21 mouse cellular contexts compared by ENCODE assay signal in the genomic region with DNA sequence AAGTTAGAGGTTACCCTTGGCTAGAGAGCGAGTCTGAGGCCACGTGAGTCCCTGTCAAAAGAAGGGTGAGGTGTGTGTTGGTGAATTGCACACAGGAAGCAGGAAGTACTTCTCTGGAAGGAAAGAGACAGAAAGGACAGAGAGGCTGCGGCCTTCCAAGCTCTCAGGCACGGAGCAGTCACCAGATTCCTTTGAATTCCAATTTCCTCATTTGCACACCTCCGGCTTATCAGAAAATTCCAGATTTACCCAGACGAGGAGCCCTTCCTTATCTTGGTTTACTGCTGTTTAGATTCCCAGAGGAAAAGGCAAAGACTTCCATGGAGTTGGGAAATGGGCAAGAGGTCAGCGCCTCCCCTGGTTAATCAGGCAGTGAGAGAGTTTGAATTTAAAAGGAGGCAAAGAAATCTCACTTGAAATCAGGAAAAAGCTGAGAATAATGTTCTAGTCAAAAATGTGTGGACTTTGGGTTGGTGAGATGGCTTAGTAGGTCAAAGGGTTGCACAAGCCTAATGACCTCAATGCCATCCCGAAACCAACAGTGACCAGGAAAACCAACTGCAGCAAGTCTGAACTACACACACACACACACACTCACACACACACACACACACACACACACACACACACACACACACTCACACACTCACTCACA. TPM values are rescaled to one million over a fixed set of nuclear protein-coding genes. Genes with fewer than 3 reads are reported as not detected.
DNase-seq lines count a peak whose midpoint lies in the region; ATAC-seq lines count a peak whose summit lies in the region.
"Had no signal": no experiment of that assay in that cellular context is flagged by ENCODE, and none has a peak within 500 bp of the region (broad histone marks: within the 10 kb centered on the region; RNA-seq: fewer than 3 reads in every experiment).

No protein-coding gene starts in this region.

- no peak overlapping the region for H3K9ac ChIP-seq in kidney, embryonic 16.5 days (replicated peaks; ENCODE audit: low read length)
- no peak overlapping the region for H3K9ac ChIP-seq in liver, embryonic 13.5 days
- H3K9ac ChIP-seq: forebrain, embryonic 13.5 days; hindbrain, embryonic 14.5 days; kidney, embryonic 15.5 days; limb, embryonic 13.5 days; midbrain, embryonic 15.5 days had no signal

- WGBS in kidney, embryonic 16.5 days, result 55% methylated on average over 8 of the region's 8 CpGs
- WGBS in liver, embryonic 13.5 days (ENCODE audit: insufficient replicate concordance), result 39% methylated on average over 8 of the region's 8 CpGs

- DNase-seq in kidney, adult 9 months, result peak; percentile 72
- DNase-seq in liver, embryonic 13.5 days, result no peak
- DNase-seq in lung, postnatal 36 days, result peak; percentile 60
- DNase-seq in thymus, postnatal 14 days, result no peak
- DNase-seq in urinary bladder, postnatal 10 days (ENCODE audit: low spot score), result no peak
- DNase-seq: adrenal gland, adult 8-10 months; cerebellum, adult 2 months; gastrocnemius, postnatal 36 days; heart, postnatal 10 days; layer of hippocampus, adult 9-11 months; retina, postnatal 1 day had no signal

- H3K4me2 ChIP-seq in kidney, embryonic 16.5 days (replicated peaks; ENCODE audit: low read depth, low read length), result no peak overlapping the region
- peak overlapping the region; percentile 28 for H3K4me2 ChIP-seq in liver, embryonic 13.5 days
- H3K4me2 ChIP-seq: forebrain, embryonic 13.5 days; hindbrain, embryonic 14.5 days; kidney, embryonic 15.5 days; limb, embryonic 13.5 days; midbrain, embryonic 15.5 days had no signal

- H3K4me3 ChIP-seq in kidney, embryonic 16.5 days (ENCODE audit: low read length), result no peak overlapping the region
- H3K4me3 ChIP-seq in brown adipose tissue, adult 24 weeks (ENCODE audit: insufficient read depth, low read depth, low read length), result no peak overlapping the region
- peak overlapping the region; percentile 42; the same call in 1 of the 2 replicates for H3K4me3 ChIP-seq in liver, embryonic 13.5 days (replicated peaks)
- H3K4me3 ChIP-seq: embryonic facial prominence, embryonic 10.5 days; forebrain, embryonic 13.5 days; heart, embryonic 10.5 days; kidney, embryonic 15.5 days; limb, embryonic 13.5 days; midbrain, embryonic 15.5 days had no signal

- H3K27ac ChIP-seq in kidney, embryonic 16.5 days (ENCODE audit: low read length), result no peak overlapping the region
- peak overlapping the region; percentile 33 for H3K27ac ChIP-seq in brown adipose tissue, adult 24 weeks (replicated peaks; ENCODE audit: low read depth, low read length)
- peak overlapping the region; percentile 63 for H3K27ac ChIP-seq in liver, embryonic 13.5 days
- H3K27ac ChIP-seq: embryonic facial prominence, embryonic 10.5 days; forebrain, embryonic 13.5 days; heart, embryonic 10.5 days; hindbrain, embryonic 14.5 days; kidney, embryonic 15.5 days; limb, embryonic 13.5 days; midbrain, embryonic 15.5 days had no signal

- H3K4me1 ChIP-seq in kidney, embryonic 16.5 days (ENCODE audit: insufficient read depth, low read length), result no peaks in the 10 kb centered on the region
- H3K4me1 ChIP-seq in brown adipose tissue, adult 24 weeks (ENCODE audit: control insufficient read depth, insufficient read depth, insufficient read length, low read length), result no peaks in the 10 kb centered on the region
- H3K4me1 ChIP-seq in liver, embryonic 13.5 days (replicated peaks), result no peaks in the 10 kb centered on the region
- H3K4me1 ChIP-seq: embryonic facial prominence, embryonic 10.5 days; forebrain, embryonic 13.5 days; limb, embryonic 13.5 days; midbrain, embryonic 15.5 days had no signal

- ATAC-seq in kidney, embryonic 16.5 days (ENCODE audit: low FRiP score, low TSS enrichment), result no peak
- no peak for ATAC-seq in liver, embryonic 13.5 days (ENCODE audit: low read depth)
- ATAC-seq: forebrain, embryonic 13.5 days; midbrain, embryonic 15.5 days had no signal

- no peaks in the 10 kb centered on the region for H3K27me3 ChIP-seq in kidney, embryonic 16.5 days (ENCODE audit: insufficient read depth, low read length)
- no peaks in the 10 kb centered on the region for H3K27me3 ChIP-seq in liver, embryonic 13.5 days
- H3K27me3 ChIP-seq: forebrain, embryonic 13.5 days; kidney, embryonic 15.5 days; limb, embryonic 13.5 days; midbrain, embryonic 15.5 days had no signal

- peaks cover 5% of the 10 kb centered on the region for H3K9me3 ChIP-seq in kidney, embryonic 16.5 days (ENCODE audit: low read length)
- no peaks in the 10 kb centered on the region for H3K9me3 ChIP-seq in liver, embryonic 13.5 days (replicated peaks)
- H3K9me3 ChIP-seq: embryonic facial prominence, embryonic 10.5 days; forebrain, embryonic 13.5 days; kidney, embryonic 15.5 days; midbrain, embryonic 15.5 days had no signal

- H3K36me3 ChIP-seq in kidney, embryonic 16.5 days (ENCODE audit: insufficient read depth, low read length), result no peaks in the 10 kb centered on the region
- H3K36me3 ChIP-seq in liver, embryonic 13.5 days, result no peaks in the 10 kb centered on the region
- H3K36me3 ChIP-seq: embryonic facial prominence, embryonic 10.5 days; heart, embryonic 10.5 days; kidney, embryonic 15.5 days; limb, embryonic 13.5 days; midbrain, embryonic 15.5 days had no signal

RNA-seq across cellular contexts. Expression of a gene that starts 47.1 kb away (rescaled TPM):
- 0.64 and 2.5 TPM in 2 replicates for polyA plus RNA-seq in kidney, embryonic 16.5 days (2015; fragmentation: Nextera tagmentation; extraction: Ambion mirVana)
- not detected in 2 replicates for polyA plus RNA-seq in brown adipose tissue, adult 24 weeks (2012; ENCODE audit: insufficient read depth, insufficient read length, missing spikeins)
- polyA plus RNA-seq in liver, embryonic 13.5 days (2015; fragmentation: Nextera tagmentation; extraction: Ambion mirVana), result 0.03 and 0.06 TPM in 2 replicates
- polyA plus RNA-seq: forebrain, embryonic 13.5 days; heart, embryonic 10.5 days; limb, embryonic 13.5 days; stomach, embryonic 14.5 days had no signal

Comparison
In these comparisons a context has a peak if more than half of its experiments do, and no peak if none do; other contexts are left out.
1. DNase-seq: peak in kidney, adult 9 months (single experiment) and lung, postnatal 36 days (single experiment); none in liver, embryonic 13.5 days (single experiment), thymus, postnatal 14 days (single experiment) and urinary bladder, postnatal 10 days (single experiment).